ENCODE assay signal across 22 mouse cellular contexts in genomic region chr10:5323741-5324395, GRCm38 (mm10).
DNase-seq lines count a peak whose midpoint lies in the region; ATAC-seq and TF ChIP-seq lines count a peak whose summit lies in the region.
"Had no signal": no experiment of that assay in that cellular context is flagged by ENCODE, and none has a peak within 500 bp of the region (broad histone marks: within the 10 kb centered on the region; RNA-seq: fewer than 3 reads in every experiment).

No protein-coding gene starts in this region.

- no peaks in the 10 kb centered on the region for H3K27me3 ChIP-seq in heart, embryonic 10.5 days (ENCODE audit: insufficient read depth, poor library complexity, severe bottlenecking)
- H3K27me3 ChIP-seq in cerebellum, adult 2 months (ENCODE audit: control insufficient read depth, insufficient read depth, low read length): no peaks in the 10 kb centered on the region
- no peaks in the 10 kb centered on the region for H3K27me3 ChIP-seq in forebrain, embryonic 14.5 days (replicated peaks; ENCODE audit: control insufficient read depth, insufficient read depth, low read length)
- H3K27me3 ChIP-seq: CH12.LX; embryonic facial prominence, embryonic 15.5 days; forebrain, embryonic 12.5 days; heart, embryonic 12.5 days; hindbrain, embryonic 15.5 days had no signal

- intact Hi-C loops in heart, postnatal 14 days (cut with DNase I): no loop called here

- H3K27ac ChIP-seq in heart, embryonic 10.5 days: no peak overlapping the region
- peak overlapping the region; percentile 82 for H3K27ac ChIP-seq in cerebellum, adult 2 months (ENCODE audit: insufficient read depth, low read length)
- no peak overlapping the region for H3K27ac ChIP-seq in forebrain, embryonic 14.5 days (ENCODE audit: low read depth, low read length)
- H3K27ac ChIP-seq: embryonic facial prominence, embryonic 15.5 days; forebrain, embryonic 12.5 days; hindbrain, embryonic 15.5 days; kidney, postnatal 0 days had no signal

- peak; percentile 68 for DNase-seq in heart, embryonic 10.5 days (ENCODE audit: low spot score)
- no peak for DNase-seq in heart, postnatal 14 days
- peak; percentile 59 to 64 for DNase-seq in cerebellum, adult 2 months
- peak; percentile 23 to 29 for DNase-seq in cerebellum, postnatal 10 days
- no peak for DNase-seq in forebrain, embryonic 14.5 days (ENCODE audit: low spot score)
- no peak for DNase-seq in kidney, adult 8-10 months
- DNase-seq: adrenal gland, postnatal 14 days; forebrain, postnatal 0 days; gastrocnemius, postnatal 25 days; heart, postnatal 36 days; kidney, adult 9 months had no signal

- no peak overlapping the region for H3K4me3 ChIP-seq in heart, embryonic 10.5 days
- H3K4me3 ChIP-seq in cerebellum, adult 2 months (replicated peaks; ENCODE audit: insufficient read depth, low read depth, low read length): no peak overlapping the region
- no peak overlapping the region for H3K4me3 ChIP-seq in forebrain, embryonic 14.5 days (ENCODE audit: low read depth, low read length)
- H3K4me3 ChIP-seq: embryonic facial prominence, embryonic 15.5 days; erythroblast, embryonic 14.5 days; forebrain, embryonic 12.5 days; heart, embryonic 12.5 days; hindbrain, embryonic 15.5 days had no signal

- H3K9ac ChIP-seq in forebrain, embryonic 14.5 days (ENCODE audit: low read length): no peak overlapping the region
- H3K9ac ChIP-seq: embryonic facial prominence, embryonic 15.5 days; forebrain, embryonic 12.5 days; forebrain, postnatal 0 days; heart, embryonic 12.5 days; hindbrain, embryonic 15.5 days had no signal

- no peak for ATAC-seq in megakaryocyte, adult 5-6 weeks (ENCODE audit: poor library complexity, severe bottlenecking)
- no peak for ATAC-seq in forebrain, embryonic 14.5 days
- ATAC-seq: activated CD4-positive, CD25-positive, alpha-beta regulatory T cell, adult 4 months; forebrain, postnatal 0 days; intestine, postnatal 0 days; Patski had no signal

- WGBS in heart, embryonic 10.5 days: 79% methylated on average over 11 of the region's 11 CpGs
- 20% methylated on average over 11 of the region's 11 CpGs for WGBS in cerebellum, adult 2 months
- WGBS in forebrain, embryonic 14.5 days: 86% methylated on average over 11 of the region's 11 CpGs

- no peak for TF ChIP-seq CTCF in cerebellum, adult 2 months (IDR thresholded peaks at IDR 0.05; ENCODE audit: borderline replicate concordance, insufficient read depth, low read depth, low read length)

- H3K4me2 ChIP-seq in forebrain, embryonic 14.5 days (ENCODE audit: low read length): no peak overlapping the region
- H3K4me2 ChIP-seq: embryonic facial prominence, embryonic 15.5 days; forebrain, embryonic 12.5 days; heart, embryonic 12.5 days; hindbrain, embryonic 15.5 days had no signal

- no peaks in the 10 kb centered on the region for H3K36me3 ChIP-seq in heart, embryonic 10.5 days
- no peaks in the 10 kb centered on the region for H3K36me3 ChIP-seq in forebrain, embryonic 14.5 days (ENCODE audit: control insufficient read depth, insufficient read depth, low read length)
- H3K36me3 ChIP-seq: embryonic facial prominence, embryonic 15.5 days; forebrain, embryonic 12.5 days; heart, embryonic 12.5 days; hindbrain, embryonic 15.5 days had no signal

- no peak for TF ChIP-seq POLR2A in cerebellum, adult 2 months (IDR thresholded peaks at IDR 0.05; ENCODE audit: borderline replicate concordance, insufficient read depth, low read length)

- no peaks in the 10 kb centered on the region for H3K4me1 ChIP-seq in heart, embryonic 10.5 days
- peaks cover 19% of the 10 kb centered on the region for H3K4me1 ChIP-seq in cerebellum, adult 2 months (ENCODE audit: control insufficient read depth, insufficient read depth, low read length)
- no peaks in the 10 kb centered on the region for H3K4me1 ChIP-seq in forebrain, embryonic 14.5 days (ENCODE audit: control insufficient read depth, insufficient read depth, low read length)
- H3K4me1 ChIP-seq: embryonic facial prominence, embryonic 15.5 days; forebrain, embryonic 12.5 days; heart, embryonic 12.5 days; hindbrain, embryonic 15.5 days had no signal

- H3K9me3 ChIP-seq in heart, embryonic 10.5 days: no peaks in the 10 kb centered on the region
- H3K9me3 ChIP-seq in forebrain, embryonic 14.5 days (replicated peaks; ENCODE audit: control insufficient read depth, low read length): no peaks in the 10 kb centered on the region
- H3K9me3 ChIP-seq: embryonic facial prominence, embryonic 15.5 days; forebrain, embryonic 12.5 days; heart, embryonic 12.5 days; hindbrain, embryonic 15.5 days had no signal

Comparison
In these comparisons a context has a peak if more than half of its experiments do, and no peak if none do; other contexts are left out.
1. DNase-seq: peak in heart, embryonic 10.5 days (single experiment), cerebellum, adult 2 months (2 of 2) and cerebellum, postnatal 10 days (2 of 2); none in heart, postnatal 14 days (0 of 2), forebrain, embryonic 14.5 days (single experiment) and kidney, adult 8-10 months (0 of 2).